Mouse (Mus musculus) limb, embryonic 14.5 days (tissue): ENCODE measurements around the gene Hist1h3g. TPM values are rescaled to one million over a fixed set of nuclear protein-coding genes. Genes with fewer than 3 reads are reported as not detected.

ENCODE experiments used
- ATAC-seq: fragments of 200-750 bp; cut with Nextera tagmentation; 2 replicates; pipeline ENCODE4 v1.8.0; 2017; ENCODE audit warnings: low read depth, moderate number of reproducible peaks, moderate TSS enrichment; ENCODE audit not compliant: low FRiP score
- DNase-seq: peaks from one replicate; pipeline ENCODE4 v3.0.0-alpha.2; 2015; ENCODE audit warnings: low spot score
- H3K27ac ChIP-seq: fragments of 300-500 bp; sonication (generic); replicated peaks from 2 replicates; pipeline ENCODE4 v1.5.1; 2014; ENCODE audit warnings: low read depth, mild to moderate bottlenecking, low read length, moderate library complexity, mixed read lengths
- H3K27me3 ChIP-seq: fragments of 300-500 bp; sonication (generic); 2 replicates; pipeline ENCODE4 v1.6.1; 2014; ENCODE audit warnings: low read length, mixed read lengths; ENCODE audit not compliant: control insufficient read depth, insufficient read depth
- H3K36me3 ChIP-seq: fragments of 300-500 bp; sonication (generic); 2 replicates; pipeline ENCODE4 v1.6.1; 2014; ENCODE audit warnings: mild to moderate bottlenecking, low read length, moderate library complexity, mixed read lengths; ENCODE audit not compliant: control insufficient read depth, insufficient read depth
- H3K4me1 ChIP-seq: fragments of 300-500 bp; sonication (generic); 2 replicates; pipeline ENCODE4 v1.6.1; 2014; ENCODE audit warnings: antibody characterized with exemption, low read length, mixed read lengths; ENCODE audit not compliant: control insufficient read depth, insufficient read depth
- H3K4me2 ChIP-seq: fragments of 300-500 bp; sonication (generic); replicated peaks from 2 replicates; pipeline ENCODE4 v1.6.1; 2014; ENCODE audit warnings: low read depth, mild to moderate bottlenecking, low read length, moderate library complexity; ENCODE audit not compliant: severe bottlenecking
- H3K4me3 ChIP-seq: fragments of 300-500 bp; sonication (generic); replicated peaks from 2 replicates; pipeline ENCODE4 v1.5.1; 2014; ENCODE audit warnings: low read length
- H3K9ac ChIP-seq: fragments of 300-500 bp; sonication (generic); 2 replicates; pipeline ENCODE4 v1.6.1; 2014; ENCODE audit warnings: mild to moderate bottlenecking, low read depth, low read length, moderate library complexity; ENCODE audit not compliant: severe bottlenecking
- H3K9me3 ChIP-seq: fragments of 300-500 bp; sonication (generic); 2 replicates; pipeline ENCODE4 v1.6.1; 2016; ENCODE audit warnings: low read length; ENCODE audit not compliant: control insufficient read depth
- POLR2A ChIP-seq: fragments of 200-500 bp; IDR thresholded peaks from 2 replicates; pipeline ENCODE4 v1.8.0; 2012; ENCODE audit warnings: inconsistent platforms, mild to moderate bottlenecking, moderate library complexity, borderline replicate concordance; ENCODE audit not compliant: insufficient read depth, insufficient read length; ENCODE audit errors: extremely low read depth
- WGBS: fragments of 180-500 bp; shearing (Covaris S2); extraction: QIAGEN DNeasy Blood & Tissue Kit; methylation state at CpG from one replicate; pipeline ENCODE4 v1.1.7; 2014; 5-methylcytosine and 5-hydroxymethylcytosine counted together
- polyA plus RNA-seq, 2 experiments: library from polyadenylated mRNA; depleted of rRNA in 1 of 2; stranded (reverse) in 1 of 2; unstranded in 1 of 2; fragments of >200 nt; fragmentation: Nextera tagmentation in 1 of 2; extraction: Ambion mirVana in 1 of 2; gene quantifications; 2 replicates each; pipeline versions ENCODE4 v1.2.1 to v1.2.3; 2012 to 2014

The Hist1h3g gene
- polyA plus RNA-seq, 2 experiments = 4.1 to 32.6 TPM

- DNase-seq (peak; percentile 69), ATAC-seq (peak; percentile 49; the same call in 1 of the 2 replicates)
- Histone ChIP-seq H3K4me3 (peak overlapping the region; percentile 15; the same call in 1 of the 2 replicates), H3K27me3 (no peaks in the 10 kb centered on the region), H3K4me2 (peak overlapping the region; percentile 34), H3K36me3 (no peaks in the 10 kb centered on the region), H3K4me1 (0 out of 2 replicates have a peak, but pooled peaks cover 6% of the 10 kb centered on the region), H3K27ac (no peak overlapping the region), H3K9me3 (no peaks in the 10 kb centered on the region), H3K9ac (no peak overlapping the region)
- 9% methylated on average over 13 of the region's 13 CpGs for WGBS
- no peak for TF ChIP-seq POLR2A
Measured at GRCm38 (mm10) chr13:23506351-23506750, 28.9 kb upstream of the Hist1h3g start.

DNA sequence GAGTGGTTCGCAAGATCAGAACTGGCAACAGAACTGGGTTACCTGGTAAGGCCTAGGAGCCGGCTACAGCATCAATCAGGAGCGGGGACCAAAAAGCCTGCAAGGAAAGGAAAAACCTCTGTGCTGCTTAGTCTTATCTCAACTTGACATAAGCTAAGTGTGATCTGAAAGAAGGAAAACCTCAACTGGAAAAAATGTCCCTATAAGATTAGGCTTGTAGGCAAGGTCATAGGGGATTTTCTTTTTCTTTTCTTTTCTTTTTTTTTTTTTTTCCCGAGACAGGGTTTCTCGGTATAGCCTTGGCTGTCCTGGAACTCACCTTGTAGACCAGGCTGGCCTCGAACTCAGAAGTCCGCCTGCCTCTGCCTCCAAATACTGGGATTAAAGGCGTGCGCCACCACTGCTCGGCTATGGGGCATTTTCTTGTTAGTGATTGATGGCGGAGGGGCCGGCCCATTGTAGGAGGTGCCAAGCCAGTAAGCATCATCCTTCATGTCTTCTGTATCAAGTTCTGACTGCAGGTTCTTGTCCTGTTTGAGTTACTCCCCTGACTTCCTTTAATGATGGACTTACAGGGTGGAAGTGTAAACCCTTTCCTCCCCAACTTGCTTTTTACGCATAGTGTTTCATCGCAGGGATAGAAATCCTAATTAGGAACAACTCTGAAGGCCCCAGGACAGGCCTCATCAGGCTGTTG, 28.3 kb upstream of the Hist1h3g start:
- WGBS = 32% methylated on average over 14 of the region's 14 CpGs
- DNase-seq (no peak), ATAC-seq (no peak)
- Histone ChIP-seq H3K4me3 (0 out of 2 replicates have a peak overlapping the region, but pooled peaks have one; percentile 4), H3K36me3 (no peaks in the 10 kb centered on the region), H3K9ac (no peak overlapping the region), H3K4me1 (0 out of 2 replicates have a peak, but pooled peaks cover 6% of the 10 kb centered on the region), H3K4me2 (peak overlapping the region; percentile 34; the same call in 1 of the 2 replicates), H3K9me3 (no peaks in the 10 kb centered on the region), H3K27me3 (no peaks in the 10 kb centered on the region), H3K27ac (no peak overlapping the region)
- TF ChIP-seq POLR2A = no peak

- no peak for DNase-seq
- Histone ChIP-seq H3K36me3 (no peaks in the 10 kb centered on the region), H3K4me2 (no peak overlapping the region), H3K9me3 (no peaks in the 10 kb centered on the region), H3K27ac (no peak overlapping the region), H3K4me3 (no peak overlapping the region), H3K4me1 (0 out of 2 replicates have a peak, but pooled peaks cover 6% of the 10 kb centered on the region), H3K27me3 (no peaks in the 10 kb centered on the region), H3K9ac (no peak overlapping the region)
- ATAC-seq = no peak
- TF ChIP-seq POLR2A = no peak
- WGBS = 32% methylated on average over 1 of the region's 1 CpGs
Measured at GRCm38 (mm10) chr13:23510127-23510526, 25.1 kb upstream of the Hist1h3g start.

DNA sequence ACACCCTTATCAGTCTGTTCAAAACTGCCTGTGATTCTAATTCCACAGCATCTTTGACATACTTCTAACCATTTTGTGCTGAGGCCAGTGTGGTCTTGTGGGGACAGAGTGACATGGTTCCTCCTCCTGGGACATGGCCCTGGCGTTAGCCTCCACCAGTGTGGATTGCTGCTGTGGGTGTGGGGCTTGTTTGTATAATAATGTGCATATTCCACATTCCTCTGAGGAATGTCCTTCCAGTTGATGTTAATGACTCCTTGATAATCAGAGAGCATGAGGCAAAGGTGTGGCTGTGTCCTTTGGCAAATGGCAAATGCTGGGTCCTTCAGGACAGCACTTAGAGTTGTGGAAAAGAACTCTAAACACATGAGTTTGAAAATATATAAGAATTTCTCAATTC, 21.7 kb upstream of the Hist1h3g start:
- DNase-seq = no peak
- no peaks in the 10 kb centered on the region for H3K27me3 ChIP-seq
- H3K9me3 ChIP-seq = no peaks in the 10 kb centered on the region
- WGBS = 90% methylated on average over 1 of the region's 1 CpGs
- TF ChIP-seq POLR2A = no peak
- H3K36me3 ChIP-seq = no peaks in the 10 kb centered on the region
- no peak overlapping the region for H3K4me3 ChIP-seq
- ATAC-seq = no peak
- no peak overlapping the region for H3K9ac ChIP-seq
- 0 out of 2 replicates have a peak, but pooled peaks cover 4% of the 10 kb centered on the region for H3K4me1 ChIP-seq
- H3K4me2 ChIP-seq = no peak overlapping the region
- no peak overlapping the region for H3K27ac ChIP-seq

DNA sequence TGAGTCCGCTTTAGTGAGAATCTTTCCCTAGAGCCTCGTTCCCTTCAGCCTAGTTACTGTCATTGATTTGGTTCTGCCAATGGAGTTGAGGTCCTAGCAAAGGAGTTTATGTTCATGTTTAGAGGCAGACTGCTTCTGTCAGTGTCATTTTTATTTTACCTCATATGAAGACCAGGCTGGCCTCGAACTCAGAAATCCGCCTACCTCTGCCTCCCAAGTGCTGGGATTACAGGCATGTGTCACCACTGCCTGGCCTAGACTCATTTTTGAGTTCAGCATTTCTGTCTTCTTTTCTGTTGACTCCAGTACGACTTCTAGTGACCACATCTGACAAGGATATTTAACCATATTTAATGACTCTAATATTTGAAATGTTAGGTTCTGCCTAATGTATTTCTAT, 19.9 kb upstream of the Hist1h3g start:
- H3K9ac ChIP-seq = no peak overlapping the region
- H3K4me2 ChIP-seq = no peak overlapping the region
- no peak for TF ChIP-seq POLR2A
- H3K9me3 ChIP-seq = no peaks in the 10 kb centered on the region
- ATAC-seq (no peak), DNase-seq (no peak)
- no peak overlapping the region for H3K27ac ChIP-seq
- 83% methylated on average over 5 of the region's 5 CpGs for WGBS
- no peaks in the 10 kb centered on the region for H3K27me3 ChIP-seq
- H3K36me3 ChIP-seq = no peaks in the 10 kb centered on the region
- H3K4me1 ChIP-seq = 0 out of 2 replicates have a peak, but pooled peaks cover 4% of the 10 kb centered on the region
- H3K4me3 ChIP-seq = no peak overlapping the region
